Mouse (Mus musculus) G1E (cell line): ENCODE results near the gene Ntan1.

ENCODE experiments used
- CTCF ChIP-seq: IDR thresholded peaks from 2 replicates; pipeline ENCODE4 v1.5.1; 2012; ENCODE audit warnings: low read depth, low read length, inconsistent platforms, mixed read lengths
- GATA1 ChIP-seq: IDR thresholded peaks from 2 replicates; pipeline ENCODE4 v1.6.1; 2012; ENCODE audit warnings: borderline replicate concordance, low read length, inconsistent platforms, mixed read lengths
- GATA2 ChIP-seq: IDR thresholded peaks from 2 replicates; pipeline ENCODE4 v1.6.1; 2012; ENCODE audit warnings: low read depth, low read length, inconsistent platforms, borderline replicate concordance
- TAL1 ChIP-seq: conservative IDR thresholded peaks from 2 replicates; pipeline ENCODE4 v1.6.1; 2012; ENCODE audit warnings: low read depth, low read length, inconsistent platforms, mixed read lengths

DNA sequence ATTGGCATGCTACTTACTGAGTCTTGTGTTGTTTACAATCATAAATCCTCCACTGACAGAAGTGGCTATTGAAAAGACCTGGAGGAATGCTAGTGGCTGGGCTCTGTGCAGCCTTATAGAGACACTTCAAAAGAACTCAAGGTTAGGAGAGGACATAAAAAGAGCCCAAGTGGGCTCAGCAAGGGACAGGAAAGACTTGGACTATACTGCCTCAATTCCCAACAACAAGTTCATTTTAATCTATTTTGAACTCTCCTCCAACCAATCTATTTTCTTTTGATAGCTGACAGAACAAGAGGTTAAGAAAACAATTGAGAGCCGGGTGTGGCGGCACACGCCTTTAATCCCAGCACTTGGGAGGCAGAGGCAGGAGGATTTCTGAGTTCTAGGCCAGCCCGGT is 35.2 kb downstream of the Ntan1 start:
- TF ChIP-seq GATA1 (no peak), CTCF (no peak), TAL1 (no peak), GATA2 (no peak)
